Comparison of ENCODE assay signal across 13 mouse cellular contexts in genomic region chr9:49905703-49906102, GRCm38 (mm10).
"Had no signal": no experiment of that assay in that cellular context is flagged by ENCODE, and none has a peak within 500 bp of the region (broad histone marks: within the 10 kb centered on the region; RNA-seq: fewer than 3 reads in every experiment).

No protein-coding gene starts in this region.

- H3K9me3 ChIP-seq: kidney, embryonic 15.5 days; limb, embryonic 13.5 days; midbrain, embryonic 10.5 days; neural tube, embryonic 12.5 days had no signal

- DNase-seq: kidney, postnatal 14 days; left cerebral cortex, postnatal 4 days; lung, adult 18-20 months; lung, postnatal 4 days; spleen, adult 18-20 months; thymus, adult 18-20 months; thymus, postnatal 25 days had no signal

- H3K4me2 ChIP-seq: kidney, embryonic 15.5 days; limb, embryonic 13.5 days; neural tube, embryonic 12.5 days had no signal

- H3K4me3 ChIP-seq: kidney, embryonic 15.5 days; limb, embryonic 13.5 days; midbrain, embryonic 10.5 days; neural tube, embryonic 12.5 days had no signal

- H3K27ac ChIP-seq: kidney, embryonic 15.5 days; limb, embryonic 13.5 days; liver, embryonic 14.5 days; midbrain, embryonic 10.5 days; neural tube, embryonic 12.5 days had no signal

- H3K9ac ChIP-seq: kidney, embryonic 15.5 days; limb, embryonic 13.5 days; liver, embryonic 14.5 days; neural tube, embryonic 12.5 days had no signal

- ATAC-seq: lung, postnatal 0 days had no signal

- H3K36me3 ChIP-seq: kidney, embryonic 15.5 days; limb, embryonic 13.5 days; midbrain, embryonic 10.5 days; neural tube, embryonic 12.5 days had no signal

- H3K4me1 ChIP-seq: limb, embryonic 13.5 days; neural tube, embryonic 12.5 days had no signal

- H3K27me3 ChIP-seq: kidney, embryonic 15.5 days; limb, embryonic 13.5 days; neural tube, embryonic 12.5 days had no signal
